Mouse (Mus musculus): ENCODE results near the gene Angptl3. TPM values are rescaled to one million over a fixed set of nuclear protein-coding genes. Genes with fewer than 3 reads are reported as not detected.

Gene Angptl3
- polyA plus RNA-seq, 1 experiment from 2014 or later: 2.0 TPM

DNA sequence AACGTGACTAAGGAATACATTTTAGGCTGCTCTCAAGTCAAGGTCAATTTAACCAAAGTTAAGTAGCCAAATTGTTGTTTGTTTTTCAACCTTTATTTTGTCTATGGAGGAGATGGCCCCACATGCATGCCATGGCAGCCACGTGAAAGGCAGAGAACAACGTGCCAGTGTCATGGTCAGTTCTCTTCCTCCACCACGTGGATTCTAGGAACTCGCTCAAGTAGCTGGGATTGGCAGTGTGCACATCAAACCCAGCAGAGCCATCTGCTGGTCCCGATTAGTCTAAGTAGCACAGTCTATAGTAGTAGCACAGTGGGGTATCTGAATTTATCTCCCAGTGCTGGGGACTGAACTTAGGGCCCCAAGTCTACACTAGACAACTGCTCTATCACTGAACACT, 38.1 kb downstream of the Angptl3 start:
- ATAC-seq: no peak
- no peaks in the 10 kb centered on the region for H3K9me3 ChIP-seq
- no peak overlapping the region for H3K4me2 ChIP-seq (replicated peaks)
- no peak overlapping the region for H3K27ac ChIP-seq
- WGBS: 85% methylated on average over 6 of the region's 6 CpGs
- no peak overlapping the region for H3K9ac ChIP-seq (replicated peaks)
- H3K27me3 ChIP-seq: no peaks in the 10 kb centered on the region
- no peaks in the 10 kb centered on the region for H3K4me1 ChIP-seq (replicated peaks)
- no peak overlapping the region for H3K4me3 ChIP-seq (replicated peaks)
- H3K36me3 ChIP-seq: peaks cover 54% of the 10 kb centered on the region

DNA sequence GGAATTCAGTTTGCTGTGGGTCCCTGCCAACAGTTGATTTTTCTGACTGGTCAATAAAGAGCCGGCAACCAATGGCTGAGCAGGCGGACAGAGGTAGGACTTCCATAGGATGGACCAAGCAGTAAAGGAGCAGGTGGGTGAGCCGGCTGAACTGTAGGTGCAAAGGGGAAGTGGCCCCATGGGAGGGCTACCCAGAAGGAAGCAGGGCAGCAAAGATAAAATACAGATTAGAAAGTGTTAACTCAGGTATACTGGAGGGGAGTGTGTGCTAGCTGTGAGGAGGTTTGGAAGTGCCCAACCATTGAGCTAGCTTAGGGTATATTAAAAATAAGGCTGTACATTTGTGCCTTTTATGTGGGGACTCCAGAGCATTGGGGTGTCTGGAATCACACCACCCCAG, 47.3 kb downstream of the Angptl3 start:
- Histone ChIP-seq H3K4me2 (replicated peaks) (no peak overlapping the region), H3K36me3 (peaks cover 52% of the 10 kb centered on the region), H3K27me3 (no peaks in the 10 kb centered on the region), H3K4me1 (replicated peaks) (no peaks in the 10 kb centered on the region), H3K9me3 (no peaks in the 10 kb centered on the region), H3K27ac (no peak overlapping the region), H3K4me3 (replicated peaks) (no peak overlapping the region), H3K9ac (replicated peaks) (no peak overlapping the region)
- 89% methylated on average over 3 of the region's 3 CpGs for WGBS
- ATAC-seq: no peak

DNA sequence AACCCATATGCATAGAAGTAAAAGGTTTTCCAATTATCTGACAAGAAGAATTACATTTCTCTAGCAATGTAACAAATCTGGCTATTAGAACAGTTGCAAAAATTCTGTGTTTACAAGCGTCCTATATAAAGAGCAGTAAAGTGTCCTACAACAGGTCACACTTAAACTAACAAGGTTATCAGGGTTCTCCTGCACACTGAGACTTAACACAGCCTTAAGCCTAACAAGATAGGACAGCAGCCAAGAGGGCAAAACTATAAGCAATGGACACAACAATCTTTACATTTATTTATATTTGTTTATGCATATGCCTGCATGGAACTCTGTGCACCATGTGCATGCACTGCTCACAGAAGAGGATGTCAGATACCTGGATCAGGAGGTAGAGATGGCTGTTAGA, 50.4 kb downstream of the Angptl3 start:
- ATAC-seq: no peak
- Histone ChIP-seq H3K36me3 (peaks cover 36% of the 10 kb centered on the region), H3K4me2 (replicated peaks) (no peak overlapping the region), H3K27me3 (no peaks in the 10 kb centered on the region), H3K9me3 (no peaks in the 10 kb centered on the region), H3K27ac (no peak overlapping the region), H3K4me1 (replicated peaks) (no peaks in the 10 kb centered on the region), H3K9ac (replicated peaks) (no peak overlapping the region), H3K4me3 (replicated peaks) (no peak overlapping the region)
- WGBS: 88% methylated on average over 1 of the region's 1 CpGs

DNA sequence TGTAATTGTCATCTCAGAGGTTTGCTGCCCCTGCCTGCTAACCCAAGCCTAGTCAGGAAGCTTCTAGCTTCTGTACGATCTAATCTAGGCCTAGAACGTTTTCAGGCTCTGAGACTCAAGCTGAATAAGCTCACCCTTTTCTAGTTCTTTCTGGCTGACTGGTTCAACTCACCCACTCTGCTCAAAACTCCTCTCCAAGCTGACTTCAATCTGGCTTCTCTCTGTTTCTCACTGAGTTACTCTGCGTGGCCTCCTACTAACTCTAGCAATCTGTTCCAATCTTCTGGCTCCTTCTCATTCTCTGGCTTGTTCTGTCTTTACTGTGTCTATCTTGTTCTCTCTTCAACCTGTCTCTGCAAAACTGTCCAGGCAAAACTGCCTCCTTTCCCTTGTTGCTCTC, 53.1 kb downstream of the Angptl3 start:
- H3K4me1 ChIP-seq (replicated peaks): no peaks in the 10 kb centered on the region
- H3K4me2 ChIP-seq (replicated peaks): no peak overlapping the region
- no peak overlapping the region for H3K9ac ChIP-seq (replicated peaks)
- peaks cover 30% of the 10 kb centered on the region for H3K36me3 ChIP-seq
- no peak overlapping the region for H3K27ac ChIP-seq
- WGBS: 84% methylated on average over 3 of the region's 3 CpGs
- H3K4me3 ChIP-seq (replicated peaks): no peak overlapping the region
- ATAC-seq: no peak
- H3K9me3 ChIP-seq: no peaks in the 10 kb centered on the region
- no peaks in the 10 kb centered on the region for H3K27me3 ChIP-seq

DNA sequence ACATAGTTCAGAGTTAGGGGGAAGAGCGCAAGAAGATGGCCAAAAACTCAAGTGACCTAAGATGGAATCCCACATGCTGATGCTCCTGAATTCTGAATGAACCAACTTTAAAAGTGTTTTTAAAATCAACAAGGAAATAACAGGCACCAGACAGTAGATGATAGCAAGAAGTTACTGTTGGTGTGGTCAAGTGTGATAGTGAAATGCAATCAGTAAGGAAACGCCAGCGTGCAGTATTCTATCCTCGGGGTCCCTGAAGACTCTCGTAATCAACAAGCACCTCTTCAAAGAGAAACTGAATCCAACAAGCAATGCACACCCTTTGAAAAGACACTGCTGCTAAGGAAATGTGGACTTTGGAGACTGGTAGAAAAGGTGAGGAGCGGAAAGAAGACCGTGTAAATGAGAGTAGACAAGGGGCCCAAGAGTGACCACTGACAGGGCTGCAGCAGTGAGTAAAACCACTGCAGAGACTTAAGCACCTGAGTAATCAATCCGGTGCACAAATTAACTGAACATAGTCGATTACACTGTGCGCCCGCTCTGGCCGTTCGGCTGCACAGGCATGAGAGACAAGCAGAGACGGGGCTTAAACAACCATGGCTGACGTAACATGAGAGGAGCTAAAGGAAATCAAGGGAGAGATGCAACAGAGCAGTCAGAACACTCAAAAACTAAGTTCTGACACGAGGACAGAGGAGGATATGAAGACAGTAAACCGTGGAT, 57.2 kb downstream of the Angptl3 start:
- peaks cover 24% of the 10 kb centered on the region for H3K36me3 ChIP-seq
- H3K4me2 ChIP-seq (replicated peaks): no peak overlapping the region
- H3K4me3 ChIP-seq (replicated peaks): no peak overlapping the region
- no peaks in the 10 kb centered on the region for H3K9me3 ChIP-seq
- H3K27me3 ChIP-seq: no peaks in the 10 kb centered on the region
- no peak for ATAC-seq
- H3K4me1 ChIP-seq (replicated peaks): no peaks in the 10 kb centered on the region
- H3K9ac ChIP-seq (replicated peaks): no peak overlapping the region
- 95% methylated on average over 17 of the region's 17 CpGs for WGBS
- no peak overlapping the region for H3K27ac ChIP-seq

DNA sequence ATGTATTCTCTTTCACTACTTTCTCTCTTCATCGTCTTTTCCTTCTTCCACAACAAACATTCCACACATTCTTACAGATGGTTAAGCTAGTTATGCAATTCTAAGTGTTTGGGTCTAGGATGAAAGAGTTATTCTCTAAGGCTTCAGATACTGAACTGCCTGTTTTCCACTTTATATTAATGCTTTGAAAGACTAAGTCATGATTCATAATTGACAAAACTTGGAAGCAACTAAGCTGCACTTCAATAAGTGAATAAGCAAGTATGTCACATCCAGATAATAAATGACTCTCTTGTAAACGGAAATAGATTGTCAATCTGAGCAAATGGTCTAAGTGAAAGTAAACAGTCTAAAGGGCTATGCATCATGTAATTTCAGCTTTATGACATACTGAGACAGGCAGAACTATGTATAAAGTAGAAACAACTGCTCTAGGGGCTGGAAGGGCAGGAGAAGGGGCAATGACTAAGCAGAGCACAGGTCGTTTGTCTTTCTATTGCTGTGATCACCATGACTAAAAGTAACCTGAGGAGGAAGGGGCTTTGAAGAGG, 60.5 kb downstream of the Angptl3 start:
- Histone ChIP-seq H3K27me3 (no peaks in the 10 kb centered on the region), H3K9me3 (no peaks in the 10 kb centered on the region), H3K4me2 (replicated peaks) (no peak overlapping the region), H3K36me3 (peaks cover 21% of the 10 kb centered on the region), H3K4me1 (replicated peaks) (peaks cover 11% of the 10 kb centered on the region; the same call in 1 of the 2 replicates), H3K4me3 (replicated peaks) (no peak overlapping the region), H3K9ac (replicated peaks) (no peak overlapping the region), H3K27ac (no peak overlapping the region)
- 64% methylated on average over 3 of the region's 3 CpGs for WGBS
- ATAC-seq: no peak

DNA sequence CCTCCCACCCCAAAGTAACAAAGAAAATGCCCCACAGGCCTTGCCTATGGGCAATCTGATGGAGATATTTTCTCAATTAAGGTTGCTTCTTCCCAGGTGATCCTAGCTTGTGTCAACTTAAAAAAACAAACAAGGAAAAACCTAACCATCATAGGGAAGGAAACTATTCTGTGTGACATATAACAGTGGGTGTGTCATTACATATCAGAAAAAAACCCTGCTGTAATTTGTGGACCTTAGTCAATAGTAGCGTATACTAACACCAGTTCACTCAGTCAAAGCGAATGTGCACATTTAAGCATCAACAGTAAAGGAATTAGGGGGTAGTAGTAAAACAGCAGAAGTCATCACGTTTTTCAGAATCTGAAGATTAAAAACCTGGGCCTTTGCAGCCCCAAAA, 61.0 kb downstream of the Angptl3 start:
- H3K4me3 ChIP-seq (replicated peaks): no peak overlapping the region
- H3K4me1 ChIP-seq (replicated peaks): peaks cover 11% of the 10 kb centered on the region; the same call in 1 of the 2 replicates
- H3K36me3 ChIP-seq: peaks cover 16% of the 10 kb centered on the region
- H3K9ac ChIP-seq (replicated peaks): no peak overlapping the region
- no peak overlapping the region for H3K27ac ChIP-seq
- no peaks in the 10 kb centered on the region for H3K9me3 ChIP-seq
- no peak overlapping the region for H3K4me2 ChIP-seq (replicated peaks)
- WGBS: 92% methylated on average over 3 of the region's 3 CpGs
- H3K27me3 ChIP-seq: no peaks in the 10 kb centered on the region
- ATAC-seq: no peak

Other genes starting within 250 kb of the Angptl3 start
- gene Kank4, start 213.4 kb upstream of the Angptl3 start, polyA plus RNA-seq (2015; fragmentation: Nextera tagmentation; extraction: Ambion mirVana): 0.19 TPM in 2 replicates
- gene I0C0044D17Rik, start 207.1 kb upstream of the Angptl3 start, polyA plus RNA-seq (2015; fragmentation: Nextera tagmentation; extraction: Ambion mirVana): not detected in 2 replicates
- gene Usp1, start 107.1 kb upstream of the Angptl3 start, polyA plus RNA-seq (2015; fragmentation: Nextera tagmentation; extraction: Ambion mirVana): 49.1 and 63.7 TPM in 2 replicates
- gene Dock7, start 90.0 kb downstream of the Angptl3 start, polyA plus RNA-seq (2015; fragmentation: Nextera tagmentation; extraction: Ambion mirVana): 94.5 and 95.6 TPM in 2 replicates
- gene Atg4c, start 163.0 kb downstream of the Angptl3 start, polyA plus RNA-seq (2015; fragmentation: Nextera tagmentation; extraction: Ambion mirVana): 15.2 and 15.5 TPM in 2 replicates